Mouse (Mus musculus): ENCODE results near the gene Ttc22. TPM values are rescaled to one million over a fixed set of nuclear protein-coding genes. Genes with fewer than 3 reads are reported as not detected.

Gene Ttc22
- polyA plus RNA-seq, 1 experiment, result not detected

GRCm38 (mm10) chr4:106678442-106679118 is 56.3 kb downstream of the Ttc22 start, which contains the start of gene Ttc4:
Ttc4 (minus strand) TSS chr4:106678944.
- Histone ChIP-seq H3K4me1 (peaks cover 48% of the 10 kb centered on the region), H3K4me3 (replicated peaks) (peak within 1 kb of the TSS; percentile 94), H3K9me3 (no peaks in the 10 kb centered on the region), H3K36me3 (replicated peaks; ENCODE audit: low read length) (peaks cover 37% of the 10 kb centered on the region), H3K27me3 (replicated peaks) (peaks cover 3% of the 10 kb centered on the region)
- TF ChIP-seq GATA1 (IDR thresholded peaks at IDR 0.05; ENCODE audit: borderline replicate concordance, low read length) (no peak), FLI1 (IDR thresholded peaks at IDR 0.05; ENCODE audit: low read length) (no peak)

GRCm38 (mm10) chr4:106679152-106679551 is 56.9 kb downstream of the Ttc22 start:
- Histone ChIP-seq H3K4me3 (replicated peaks) (peak overlapping the region; percentile 94), H3K9me3 (no peaks in the 10 kb centered on the region)

GRCm38 (mm10) chr4:106680955-106681354 is 58.7 kb downstream of the Ttc22 start:
- Histone ChIP-seq H3K4me3 (replicated peaks) (no peak overlapping the region), H3K9me3 (no peaks in the 10 kb centered on the region), H3K4me1 (peaks cover 51% of the 10 kb centered on the region), H3K36me3 (replicated peaks; ENCODE audit: low read length) (peaks cover 16% of the 10 kb centered on the region), H3K27me3 (replicated peaks) (peaks cover 10% of the 10 kb centered on the region)
- TF ChIP-seq GATA1 (IDR thresholded peaks at IDR 0.05; ENCODE audit: borderline replicate concordance, low read length) (no peak), FLI1 (IDR thresholded peaks at IDR 0.05; ENCODE audit: low read length) (no peak)

More at GRCm38 (mm10) chr4:106679152-106679551, 56.9 kb downstream of the Ttc22 start:
- H3K4me1 ChIP-seq, result peaks cover 48% of the 10 kb centered on the region
- TF ChIP-seq FLI1 (IDR thresholded peaks at IDR 0.05; ENCODE audit: low read length) (no peak), GATA1 (IDR thresholded peaks at IDR 0.05; ENCODE audit: borderline replicate concordance, low read length) (no peak)
- peaks cover 32% of the 10 kb centered on the region for H3K36me3 ChIP-seq (replicated peaks; ENCODE audit: low read length)
- peaks cover 3% of the 10 kb centered on the region for H3K27me3 ChIP-seq (replicated peaks)

- no peak for TF ChIP-seq FLI1 (IDR thresholded peaks at IDR 0.05; ENCODE audit: low read length)
- no peak for TF ChIP-seq GATA1 (IDR thresholded peaks at IDR 0.05; ENCODE audit: borderline replicate concordance, low read length)
- Histone ChIP-seq H3K4me3 (replicated peaks) (peak overlapping the region; percentile 64), H3K36me3 (replicated peaks; ENCODE audit: low read length) (no peaks in the 10 kb centered on the region), H3K4me1 (peaks cover 34% of the 10 kb centered on the region), H3K9me3 (no peaks in the 10 kb centered on the region), H3K27me3 (replicated peaks) (peaks cover 38% of the 10 kb centered on the region)
Observed at GRCm38 (mm10) chr4:106688636-106689296, 66.5 kb downstream of the Ttc22 start.

Other genes with a start within 250 kb of the Ttc22 start
- 0.13 TPM in 1 of 2 replicates, not detected in the other for gene Pcsk9, start 158.1 kb upstream of the Ttc22 start, polyA plus RNA-seq (2012; ENCODE audit: insufficient read depth, low replicate concordance)
- gene Bsnd, start 130.1 kb upstream of the Ttc22 start, polyA plus RNA-seq (2012; ENCODE audit: insufficient read depth, low replicate concordance), result not detected in 2 replicates
- 125 TPM in 2 replicates for gene Dhcr24, start 61.4 kb upstream of the Ttc22 start, polyA plus RNA-seq (2012; ENCODE audit: insufficient read depth, low replicate concordance)
- gene Lexm, start 5.2 kb upstream of the Ttc22 start, polyA plus RNA-seq (2012; ENCODE audit: insufficient read depth, low replicate concordance), result not detected in 2 replicates
- 2.3 TPM in 1 of 2 replicates, not detected in the other for gene Pars2, start 28.6 kb downstream of the Ttc22 start, polyA plus RNA-seq (2012; ENCODE audit: insufficient read depth, low replicate concordance)
- gene Ttc4, start 56.5 kb downstream of the Ttc22 start, polyA plus RNA-seq (2012; ENCODE audit: insufficient read depth, low replicate concordance), result 4.3 and 5.9 TPM in 2 replicates
- gene Mroh7, start 108.5 kb downstream of the Ttc22 start, polyA plus RNA-seq (2012; ENCODE audit: insufficient read depth, low replicate concordance), result not detected in 2 replicates
- gene Fam151a, start 111.5 kb downstream of the Ttc22 start, polyA plus RNA-seq (2012; ENCODE audit: insufficient read depth, low replicate concordance), result not detected in 2 replicates
- 1.4 and 2.2 TPM in 2 replicates for gene Acot11, start 182.6 kb downstream of the Ttc22 start, polyA plus RNA-seq (2012; ENCODE audit: insufficient read depth, low replicate concordance)

All from megakaryocyte, embryonic 14.5 days (primary cell).